Comparison of ENCODE assay signal across 23 mouse cellular contexts in the genomic region with DNA sequence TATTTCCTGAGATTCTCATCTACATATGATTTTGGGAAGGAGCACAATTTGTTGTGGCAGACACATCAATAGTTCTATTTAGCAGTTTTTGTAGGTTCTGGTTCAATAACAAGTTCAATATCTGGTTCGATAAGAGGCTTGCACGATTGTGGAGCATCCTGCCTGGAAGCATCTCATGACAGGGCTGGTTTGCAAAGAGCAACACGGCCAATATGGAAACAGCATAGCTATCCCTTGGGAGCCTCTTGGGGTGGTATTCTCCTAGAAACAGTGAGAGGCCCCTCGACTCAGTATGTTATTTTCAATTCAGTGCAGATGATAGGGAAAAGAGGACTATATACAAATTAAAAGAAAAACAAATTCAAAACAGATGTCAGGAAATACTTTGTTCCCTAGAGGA.
"Had no signal": no experiment of that assay in that cellular context is flagged by ENCODE, and none has a peak within 500 bp of the region (broad histone marks: within the 10 kb centered on the region; RNA-seq: fewer than 3 reads in every experiment).

No protein-coding gene starts in this region.

- DNase-seq: gastrocnemius, adult 2 months; gastrocnemius, postnatal 10 days; gastrocnemius, postnatal 25 days; heart, postnatal 10 days; heart, postnatal 4 days; kidney, adult 18-20 months; kidney, adult 8-10 months; kidney, postnatal 10 days; kidney, postnatal 25 days; kidney, postnatal 4 days had no signal

- H3K4me3 ChIP-seq: gastrocnemius, adult 2 months; heart, embryonic 10.5 days; heart, embryonic 12.5 days; hindbrain, embryonic 10.5 days; hindbrain, embryonic 12.5 days; intestine, embryonic 15.5 days; layer of hippocampus, adult 2 months; left cerebral cortex, adult 2 months; limb, embryonic 15.5 days; liver, embryonic 12.5 days had no signal

- H3K4me2 ChIP-seq: heart, embryonic 12.5 days; hindbrain, embryonic 12.5 days; hindbrain, embryonic 14.5 days; intestine, embryonic 15.5 days; limb, embryonic 15.5 days; liver, embryonic 12.5 days had no signal

- ATAC-seq: hindbrain, embryonic 16.5 days; inflammation-experienced regulatory T-cells, adult 6 months; intestine, embryonic 15.5 days; intestine, postnatal 0 days; liver, embryonic 12.5 days had no signal

- H3K4me1 ChIP-seq: hindbrain, embryonic 10.5 days; intestine, embryonic 15.5 days; liver, embryonic 12.5 days had no signal

- H3K27ac ChIP-seq: gastrocnemius, adult 2 months; heart, embryonic 10.5 days; hindbrain, embryonic 10.5 days; hindbrain, embryonic 12.5 days; hindbrain, embryonic 14.5 days; intestine, embryonic 15.5 days; layer of hippocampus, adult 2 months; left cerebral cortex, adult 2 months; liver, embryonic 12.5 days had no signal

- H3K9ac ChIP-seq: heart, embryonic 12.5 days; hindbrain, embryonic 12.5 days; hindbrain, embryonic 14.5 days; intestine, embryonic 15.5 days; limb, embryonic 15.5 days; liver, embryonic 12.5 days had no signal

- H3K27me3 ChIP-seq: heart, embryonic 12.5 days; hindbrain, embryonic 12.5 days; intestine, embryonic 15.5 days; limb, embryonic 15.5 days; liver, embryonic 12.5 days had no signal

- H3K36me3 ChIP-seq: heart, embryonic 10.5 days; heart, embryonic 12.5 days; hindbrain, embryonic 10.5 days; hindbrain, embryonic 12.5 days; intestine, embryonic 15.5 days; limb, embryonic 15.5 days; liver, embryonic 12.5 days had no signal

- H3K9me3 ChIP-seq: heart, embryonic 10.5 days; heart, embryonic 12.5 days; hindbrain, embryonic 10.5 days; hindbrain, embryonic 12.5 days; intestine, embryonic 15.5 days; limb, embryonic 15.5 days; liver, embryonic 12.5 days had no signal
